Mouse (Mus musculus): Measurements from ENCODE around the gene Rbm8a.

GRCm38 (mm10) chr3:96639219-96639618, 9.5 kb downstream of the Rbm8a start:
- TF ChIP-seq POLR2A (IDR thresholded peaks at IDR 0.05; ENCODE audit: insufficient read depth, low read length): no peak
- TF ChIP-seq CTCF (IDR thresholded peaks at IDR 0.05; ENCODE audit: low read depth, low read length): peak; percentile 64
- no peak for TF ChIP-seq EP300 (IDR thresholded peaks at IDR 0.05; ENCODE audit: insufficient read depth, low read depth, low read length)
